Mouse (Mus musculus): ENCODE results near the gene Olfr1465. TPM values are rescaled to one million over a fixed set of nuclear protein-coding genes. Genes with fewer than 3 reads are reported as not detected.

Gene Olfr1465
- not detected for polyA plus RNA-seq (2014; fragmentation: Illumina TruSeq; extraction: RNeasy Lipid Tissue Mini Kit (QIAGEN cat#74804); ENCODE audit: low read depth, low replicate concordance)

GRCm38 (mm10) chr19:13315441-13315840, at the start of gene Olfr1465:
Gene Olfr1465, minus strand, starts transcription at chr19:13315541.

GRCm38 (mm10) chr19:13361936-13362335, 46.6 kb upstream of the Olfr1465 start, which contains the start of gene Olfr1467:
Gene Olfr1467, plus strand, starts transcription at chr19:13362236.

DNA sequence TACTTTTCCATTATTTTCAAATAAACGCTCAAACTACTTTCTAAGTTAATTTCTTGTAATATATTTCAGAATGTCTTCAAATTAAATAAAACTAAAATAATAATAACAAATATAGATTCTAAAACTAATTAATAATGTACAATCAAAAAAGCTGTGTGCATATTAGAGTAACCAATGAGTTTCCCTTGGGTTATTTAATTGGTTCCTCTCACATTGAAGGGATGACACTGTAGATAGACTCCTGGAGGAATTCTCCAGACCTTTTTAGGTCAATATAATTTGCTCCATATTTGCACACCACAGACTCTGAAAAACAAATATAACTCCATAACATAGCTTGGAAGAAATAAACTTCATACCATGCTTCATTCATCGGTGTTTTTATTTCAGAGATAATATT, 23.2 kb upstream of the Olfr1465 start, which contains the start of gene Olfr1466:
Gene Olfr1466 (plus strand): TSS at position 301 of the 400 bp plus-strand sequence.

Other genes starting within 250 kb of the Olfr1465 start
- not detected for gene Olfr1457, start 217.7 kb downstream of the Olfr1465 start, polyA plus RNA-seq (2014; fragmentation: Illumina TruSeq; extraction: RNeasy Lipid Tissue Mini Kit (QIAGEN cat#74804); ENCODE audit: low read depth, low replicate concordance)
- gene Olfr1458, start 208.8 kb downstream of the Olfr1465 start, polyA plus RNA-seq (2014; fragmentation: Illumina TruSeq; extraction: RNeasy Lipid Tissue Mini Kit (QIAGEN cat#74804); ENCODE audit: low read depth, low replicate concordance), result not detected
- not detected for gene Olfr1459, start 166.0 kb downstream of the Olfr1465 start, polyA plus RNA-seq (2014; fragmentation: Illumina TruSeq; extraction: RNeasy Lipid Tissue Mini Kit (QIAGEN cat#74804); ENCODE audit: low read depth, low replicate concordance)
- not detected for gene Olfr1461, start 152.5 kb downstream of the Olfr1465 start, polyA plus RNA-seq (2014; fragmentation: Illumina TruSeq; extraction: RNeasy Lipid Tissue Mini Kit (QIAGEN cat#74804); ENCODE audit: low read depth, low replicate concordance)
- gene Olfr1462, start 129.8 kb downstream of the Olfr1465 start, polyA plus RNA-seq (2014; fragmentation: Illumina TruSeq; extraction: RNeasy Lipid Tissue Mini Kit (QIAGEN cat#74804); ENCODE audit: low read depth, low replicate concordance), result not detected
- not detected for gene Olfr1463, start 84.2 kb downstream of the Olfr1465 start, polyA plus RNA-seq (2014; fragmentation: Illumina TruSeq; extraction: RNeasy Lipid Tissue Mini Kit (QIAGEN cat#74804); ENCODE audit: low read depth, low replicate concordance)
- not detected for gene Olfr1466, start 23.3 kb upstream of the Olfr1465 start, polyA plus RNA-seq (2014; fragmentation: Illumina TruSeq; extraction: RNeasy Lipid Tissue Mini Kit (QIAGEN cat#74804); ENCODE audit: low read depth, low replicate concordance)
- not detected for gene Olfr1467, start 46.7 kb upstream of the Olfr1465 start, polyA plus RNA-seq (2014; fragmentation: Illumina TruSeq; extraction: RNeasy Lipid Tissue Mini Kit (QIAGEN cat#74804); ENCODE audit: low read depth, low replicate concordance)
- gene Olfr1469, start 92.3 kb upstream of the Olfr1465 start, polyA plus RNA-seq (2014; fragmentation: Illumina TruSeq; extraction: RNeasy Lipid Tissue Mini Kit (QIAGEN cat#74804); ENCODE audit: low read depth, low replicate concordance), result not detected
- not detected for gene Olfr1471, start 127.9 kb upstream of the Olfr1465 start, polyA plus RNA-seq (2014; fragmentation: Illumina TruSeq; extraction: RNeasy Lipid Tissue Mini Kit (QIAGEN cat#74804); ENCODE audit: low read depth, low replicate concordance)
- gene Olfr1472, start 140.5 kb upstream of the Olfr1465 start, polyA plus RNA-seq (2014; fragmentation: Illumina TruSeq; extraction: RNeasy Lipid Tissue Mini Kit (QIAGEN cat#74804); ENCODE audit: low read depth, low replicate concordance), result not detected
- not detected for gene Olfr1474, start 154.0 kb upstream of the Olfr1465 start, polyA plus RNA-seq (2014; fragmentation: Illumina TruSeq; extraction: RNeasy Lipid Tissue Mini Kit (QIAGEN cat#74804); ENCODE audit: low read depth, low replicate concordance)
- not detected for gene Olfr1475, start 164.7 kb upstream of the Olfr1465 start, polyA plus RNA-seq (2014; fragmentation: Illumina TruSeq; extraction: RNeasy Lipid Tissue Mini Kit (QIAGEN cat#74804); ENCODE audit: low read depth, low replicate concordance)
- not detected for gene Olfr1477, start 185.0 kb upstream of the Olfr1465 start, polyA plus RNA-seq (2014; fragmentation: Illumina TruSeq; extraction: RNeasy Lipid Tissue Mini Kit (QIAGEN cat#74804); ENCODE audit: low read depth, low replicate concordance)
- gene Olfr1480, start 212.4 kb upstream of the Olfr1465 start, polyA plus RNA-seq (2014; fragmentation: Illumina TruSeq; extraction: RNeasy Lipid Tissue Mini Kit (QIAGEN cat#74804); ENCODE audit: low read depth, low replicate concordance), result not detected

All from adrenal gland, adult 10 weeks (tissue).